Mouse (Mus musculus) liver, embryonic 14.5 days (tissue): ENCODE results near the gene Olfr1297.

Experiments used
- CTCF ChIP-seq: IDR thresholded peaks from 2 replicates; pipeline ENCODE4 v1.5.1; 2016; ENCODE audit warnings: antibody characterized with exemption, low read depth, control low read depth
- EP300 ChIP-seq: IDR thresholded peaks from 2 replicates; pipeline ENCODE4 v1.6.1; 2016; ENCODE audit warnings: antibody characterized with exemption, low read depth

DNA sequence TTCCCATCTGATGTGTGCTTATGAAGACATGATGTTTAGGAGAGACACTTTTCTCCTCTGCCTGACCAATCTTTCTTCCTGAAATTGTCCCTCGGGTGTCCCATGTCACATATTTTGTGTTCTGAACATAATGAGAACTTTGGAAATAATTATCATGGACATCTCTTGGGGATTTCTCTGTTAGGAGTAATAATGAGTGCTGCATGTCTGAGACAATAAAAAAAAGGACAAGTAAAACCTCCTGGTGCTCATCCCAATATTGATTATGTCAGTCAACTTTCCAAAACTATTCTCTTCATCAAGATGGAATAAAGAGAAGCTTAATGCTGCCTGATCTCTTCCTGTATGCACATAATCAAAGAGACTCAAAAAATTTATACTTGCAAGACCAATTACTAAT is at the start of gene Olfr1297:
- TF ChIP-seq CTCF (no peak), EP300 (no peak)
